ENCODE assay signal across 13 mouse cellular contexts in genomic region chr11:99154987-99155641, GRCm38 (mm10). TPM values are rescaled to one million over a fixed set of nuclear protein-coding genes. Genes with fewer than 3 reads are reported as not detected.
A peak's percentile ranks its signal among the peaks of the same experiment; 100 is the strongest.
DNase-seq lines count a peak whose midpoint lies in the region; ATAC-seq and TF ChIP-seq lines count a peak whose summit lies in the region.
"Had no signal": no experiment of that assay in that cellular context is flagged by ENCODE, and none has a peak within 500 bp of the region (broad histone marks: within the 10 kb centered on the region; RNA-seq: fewer than 3 reads in every experiment).

Ccr7 (minus strand) TSS chr11:99155077.

- no peak for TF ChIP-seq CTCF in lung, postnatal 0 days (IDR thresholded peaks at IDR 0.05)
- no peak for TF ChIP-seq CTCF in olfactory bulb, adult 2 months (IDR thresholded peaks at IDR 0.05; ENCODE audit: insufficient read depth, low read depth, low read length)

- DNase-seq in lung, postnatal 25 days (ENCODE audit: low spot score), result peak; percentile 48
- DNase-seq in lung, postnatal 0 days (ENCODE audit: low spot score), result no peak
- no peak for DNase-seq in left cerebral cortex, adult 8-10 months (ENCODE audit: low spot score in 2 of 2)
- no peak for DNase-seq in midbrain, embryonic 10.5 days (ENCODE audit: low spot score)
- DNase-seq: cerebellum, postnatal 14 days; gastrocnemius, postnatal 36 days; kidney, adult 9 months had no signal

- ATAC-seq in lung, postnatal 0 days, result no peak
- peak; percentile 22 for ATAC-seq in common myeloid progenitor, adult 5-6 weeks (replicated peaks; ENCODE audit: low read depth, poor library complexity, severe bottlenecking)
- ATAC-seq in forebrain, embryonic 16.5 days, result no peak
- ATAC-seq: midbrain, embryonic 15.5 days had no signal

- H3K4me3 ChIP-seq in lung, postnatal 0 days (ENCODE audit: low read depth, low read length), result no peak within 1 kb of the TSS
- H3K4me3 ChIP-seq in olfactory bulb, adult 2 months (ENCODE audit: insufficient read depth, low read depth, low read length), result no peak within 1 kb of the TSS
- H3K4me3 ChIP-seq in forebrain, embryonic 16.5 days (replicated peaks; ENCODE audit: low read length), result no peak within 1 kb of the TSS
- H3K4me3 ChIP-seq in midbrain, embryonic 10.5 days, result no peak within 1 kb of the TSS
- H3K4me3 ChIP-seq: midbrain, embryonic 15.5 days had no signal

- H3K4me1 ChIP-seq in lung, postnatal 0 days (ENCODE audit: insufficient read depth, low read depth, low read length), result no peaks in the 10 kb centered on the region
- no peaks in the 10 kb centered on the region for H3K4me1 ChIP-seq in olfactory bulb, adult 2 months (ENCODE audit: control insufficient read depth, insufficient read depth, low read length)
- H3K4me1 ChIP-seq in forebrain, embryonic 16.5 days (replicated peaks; ENCODE audit: control insufficient read depth, insufficient read depth, low read length), result no peaks in the 10 kb centered on the region
- H3K4me1 ChIP-seq in midbrain, embryonic 10.5 days, result peaks cover 1% of the 10 kb centered on the region; the same call in 1 of the 2 replicates
- H3K4me1 ChIP-seq: midbrain, embryonic 15.5 days had no signal

- no peaks in the 10 kb centered on the region for H3K9me3 ChIP-seq in lung, postnatal 0 days (ENCODE audit: low read length)
- H3K9me3 ChIP-seq in forebrain, embryonic 16.5 days (ENCODE audit: control insufficient read depth, low read length), result no peaks in the 10 kb centered on the region
- no peaks in the 10 kb centered on the region for H3K9me3 ChIP-seq in midbrain, embryonic 10.5 days (replicated peaks)
- H3K9me3 ChIP-seq: midbrain, embryonic 15.5 days had no signal

- TF ChIP-seq POLR2A in olfactory bulb, adult 2 months (IDR thresholded peaks at IDR 0.05; ENCODE audit: insufficient read depth, low read depth, low read length), result no peak

- no peak within 1 kb of the TSS for H3K27ac ChIP-seq in lung, postnatal 0 days (ENCODE audit: low read length)
- no peak within 1 kb of the TSS for H3K27ac ChIP-seq in olfactory bulb, adult 2 months (ENCODE audit: insufficient read depth, low read depth, low read length)
- H3K27ac ChIP-seq in forebrain, embryonic 16.5 days (ENCODE audit: low read length), result no peak within 1 kb of the TSS
- no peak within 1 kb of the TSS; the same call in 1 of the 2 replicates for H3K27ac ChIP-seq in midbrain, embryonic 10.5 days (replicated peaks)
- H3K27ac ChIP-seq: midbrain, embryonic 15.5 days; stomach, postnatal 0 days had no signal

- WGBS in lung, postnatal 0 days, result 36% methylated on average over 12 of the region's 12 CpGs
- 79% methylated on average over 12 of the region's 12 CpGs for WGBS in olfactory bulb, adult 2 months
- 81% methylated on average over 12 of the region's 12 CpGs for WGBS in forebrain, embryonic 16.5 days
- WGBS in midbrain, embryonic 10.5 days, result 75% methylated on average over 12 of the region's 12 CpGs

- no peak within 1 kb of the TSS for H3K9ac ChIP-seq in lung, postnatal 0 days (replicated peaks; ENCODE audit: low read depth)
- no peak within 1 kb of the TSS for H3K9ac ChIP-seq in forebrain, embryonic 16.5 days (replicated peaks; ENCODE audit: low read depth, low read length)
- H3K9ac ChIP-seq: midbrain, embryonic 15.5 days had no signal

- no peak within 1 kb of the TSS for H3K4me2 ChIP-seq in lung, postnatal 0 days (replicated peaks; ENCODE audit: low read depth, low read length)
- no peak within 1 kb of the TSS for H3K4me2 ChIP-seq in forebrain, embryonic 16.5 days (ENCODE audit: low read length)
- H3K4me2 ChIP-seq: liver, embryonic 11.5 days; midbrain, embryonic 15.5 days had no signal

- H3K27me3 ChIP-seq in lung, postnatal 0 days (replicated peaks; ENCODE audit: insufficient read depth, low read length), result no peaks in the 10 kb centered on the region
- no peaks in the 10 kb centered on the region for H3K27me3 ChIP-seq in forebrain, embryonic 16.5 days (replicated peaks; ENCODE audit: control insufficient read depth, insufficient read depth, low read length)
- peaks cover 7% of the 10 kb centered on the region; the same call in 1 of the 2 replicates for H3K27me3 ChIP-seq in midbrain, embryonic 10.5 days (ENCODE audit: low read depth, poor library complexity, severe bottlenecking)
- H3K27me3 ChIP-seq: midbrain, embryonic 15.5 days had no signal

- no peak for TF ChIP-seq EP300 in lung, postnatal 0 days (IDR thresholded peaks at IDR 0.05)

- no peaks in the 10 kb centered on the region for H3K36me3 ChIP-seq in lung, postnatal 0 days (ENCODE audit: insufficient read depth, low read length)
- no peaks in the 10 kb centered on the region for H3K36me3 ChIP-seq in forebrain, embryonic 16.5 days (ENCODE audit: control insufficient read depth, insufficient read depth)
- H3K36me3 ChIP-seq in midbrain, embryonic 10.5 days, result no peaks in the 10 kb centered on the region
- H3K36me3 ChIP-seq: midbrain, embryonic 15.5 days had no signal

RNA-seq across cellular contexts. Expression of gene Ccr7, which starts in this region (rescaled TPM):
- polyA plus RNA-seq in lung, postnatal 0 days (2015; fragmentation: Nextera tagmentation; extraction: Ambion mirVana), result 0.50 and 0.69 TPM in 2 replicates
- total RNA-seq in common myeloid progenitor, adult 5-6 weeks (2017), result not detected in 2 replicates
- not detected in 2 replicates for polyA plus RNA-seq in olfactory bulb, adult 2 months (2012; ENCODE audit: insufficient read depth, insufficient read length, low replicate concordance, missing spikeins)
- 0.16 TPM in 1 of 2 replicates, not detected in the other for polyA plus RNA-seq in forebrain, embryonic 16.5 days (2015; fragmentation: Nextera tagmentation; extraction: Ambion mirVana)
- total RNA-seq in left cerebral cortex, adult 8-10 months (2022), result under 1 TPM in 2 of 4 experiments, not detected in 2; 0.16 to 0.23 TPM
- polyA plus RNA-seq in midbrain, embryonic 10.5 days (2016; fragmentation: Nextera tagmentation; extraction: Ambion mirVana), result 0.14 TPM in 1 of 2 replicates, not detected in the other
- total RNA-seq: gastrocnemius, postnatal 36 days had no signal
- polyA plus RNA-seq: midbrain, embryonic 15.5 days had no signal

Comparison
In these comparisons a context has a peak if more than half of its experiments do, and no peak if none do; other contexts are left out.
1. Peak in ATAC-seq in common myeloid progenitor, adult 5-6 weeks; RNA of the gene not detected or under 1 TPM.